ENCODE assay signal across 28 mouse cellular contexts in genomic region chr13:5448601-5449000, GRCm38 (mm10).
"Had no signal": no experiment of that assay in that cellular context is flagged by ENCODE, and none has a peak within 500 bp of the region (broad histone marks: within the 10 kb centered on the region; RNA-seq: fewer than 3 reads in every experiment).

No protein-coding gene starts in this region.

- H3K4me3 ChIP-seq: embryonic facial prominence, embryonic 12.5 days; embryonic facial prominence, embryonic 13.5 days; embryonic facial prominence, embryonic 15.5 days; erythroblast, embryonic 14.5 days; forebrain, embryonic 10.5 days; forebrain, embryonic 12.5 days; forebrain, embryonic 13.5 days; forebrain, embryonic 15.5 days; gastrocnemius, adult 2 months; heart, adult 2 months had no signal

- H3K27me3 ChIP-seq: embryonic facial prominence, embryonic 12.5 days; embryonic facial prominence, embryonic 13.5 days; embryonic facial prominence, embryonic 15.5 days; forebrain, embryonic 12.5 days; forebrain, embryonic 13.5 days; forebrain, embryonic 15.5 days had no signal

- H3K27ac ChIP-seq: embryonic facial prominence, embryonic 12.5 days; embryonic facial prominence, embryonic 13.5 days; embryonic facial prominence, embryonic 15.5 days; forebrain, embryonic 10.5 days; forebrain, embryonic 12.5 days; forebrain, embryonic 13.5 days; forebrain, embryonic 15.5 days; gastrocnemius, adult 2 months; heart, adult 2 months had no signal

- ATAC-seq: forebrain, embryonic 13.5 days; forebrain, embryonic 14.5 days; forebrain, embryonic 15.5 days; forebrain, embryonic 16.5 days; forebrain, postnatal 0 days had no signal

- H3K9ac ChIP-seq: embryonic facial prominence, embryonic 12.5 days; embryonic facial prominence, embryonic 13.5 days; embryonic facial prominence, embryonic 15.5 days; forebrain, embryonic 12.5 days; forebrain, embryonic 13.5 days; forebrain, embryonic 15.5 days; forebrain, postnatal 0 days had no signal

- H3K36me3 ChIP-seq: embryonic facial prominence, embryonic 12.5 days; embryonic facial prominence, embryonic 13.5 days; embryonic facial prominence, embryonic 15.5 days; forebrain, embryonic 10.5 days; forebrain, embryonic 12.5 days; forebrain, embryonic 15.5 days had no signal

- DNase-seq: cerebellum, adult 2 months; cerebellum, adult 8-10 months; cerebellum, adult 9-10 months; cerebellum, adult 9-11 months; cerebellum, postnatal 10 days; cerebellum, postnatal 14 days; cerebellum, postnatal 25 days; cerebellum, postnatal 36 days; embryo, embryonic 11 days; forebrain, postnatal 0 days; gastrocnemius, adult 2 months; gastrocnemius, postnatal 10 days; gastrocnemius, postnatal 14 days; gastrocnemius, postnatal 25 days; gastrocnemius, postnatal 36 days; heart, adult 11 months; heart, adult 18-20 months; heart, adult 2 months had no signal

- H3K4me1 ChIP-seq: embryonic facial prominence, embryonic 12.5 days; embryonic facial prominence, embryonic 13.5 days; embryonic facial prominence, embryonic 15.5 days; forebrain, embryonic 10.5 days; forebrain, embryonic 12.5 days; forebrain, embryonic 13.5 days; forebrain, embryonic 15.5 days had no signal

- H3K4me2 ChIP-seq: embryonic facial prominence, embryonic 12.5 days; embryonic facial prominence, embryonic 13.5 days; embryonic facial prominence, embryonic 15.5 days; forebrain, embryonic 12.5 days; forebrain, embryonic 13.5 days; forebrain, embryonic 15.5 days had no signal

- H3K9me3 ChIP-seq: embryonic facial prominence, embryonic 12.5 days; embryonic facial prominence, embryonic 15.5 days; forebrain, embryonic 10.5 days; forebrain, embryonic 12.5 days; forebrain, embryonic 13.5 days; forebrain, embryonic 15.5 days had no signal
